Mouse (Mus musculus): ENCODE data around the gene Gramd1b.
A peak's percentile ranks its signal among the peaks of the same experiment; 100 is the strongest.

The Gramd1b gene

GRCm38 (mm10) chr9:40337131-40337820 lies 193.9 kb downstream of the Gramd1b start:
- DNase-seq (ENCODE audit: low spot score in 2 of 2), result peak in 1 of 2 experiments; percentile 23

GRCm38 (mm10) chr9:40336701-40337100 lies 194.5 kb downstream of the Gramd1b start:
- DNase-seq (ENCODE audit: low spot score in 2 of 2), result peak in 1 of 2 experiments; percentile 68

GRCm38 (mm10) chr9:40334617-40335016 lies 196.6 kb downstream of the Gramd1b start:
- no peak for DNase-seq (ENCODE audit: low spot score in 2 of 2)

- DNase-seq (ENCODE audit: low spot score in 2 of 2), result peak; percentile 82 to 87
Measured at GRCm38 (mm10) chr9:40333649-40334396, 197.4 kb downstream of the Gramd1b start.

GRCm38 (mm10) chr9:40332731-40333648 lies 198.2 kb downstream of the Gramd1b start:
- DNase-seq (ENCODE audit: low spot score in 2 of 2), result peak in 1 of 2 experiments; percentile 10

- peak in 1 of 2 experiments; percentile 77 for DNase-seq (ENCODE audit: low spot score in 2 of 2)
Measured at GRCm38 (mm10) chr9:40332326-40332725, 198.9 kb downstream of the Gramd1b start.

- DNase-seq (ENCODE audit: low spot score in 2 of 2), result no peak
Measured at GRCm38 (mm10) chr9:40331411-40332286, 199.5 kb downstream of the Gramd1b start.

GRCm38 (mm10) chr9:40330609-40331382 lies 200.4 kb downstream of the Gramd1b start:
- peak; percentile 84 to 93 for DNase-seq (ENCODE audit: low spot score in 2 of 2)

- DNase-seq (ENCODE audit: low spot score in 2 of 2), result no peak
Measured at GRCm38 (mm10) chr9:40326260-40326915, 204.8 kb downstream of the Gramd1b start.

GRCm38 (mm10) chr9:40324826-40325225 lies 206.4 kb downstream of the Gramd1b start:
- DNase-seq (ENCODE audit: low spot score in 2 of 2), result no peak

- DNase-seq (ENCODE audit: low spot score in 2 of 2), result no peak
Measured at GRCm38 (mm10) chr9:40324232-40324792, 206.9 kb downstream of the Gramd1b start.

- no peak for DNase-seq (ENCODE audit: low spot score in 2 of 2)
Measured at GRCm38 (mm10) chr9:40323773-40324172, 207.4 kb downstream of the Gramd1b start.

GRCm38 (mm10) chr9:40323171-40323570 lies 208.0 kb downstream of the Gramd1b start:
- DNase-seq (ENCODE audit: low spot score in 2 of 2), result no peak

GRCm38 (mm10) chr9:40322372-40322771 lies 208.8 kb downstream of the Gramd1b start:
- DNase-seq (ENCODE audit: low spot score in 2 of 2), result no peak

- DNase-seq (ENCODE audit: low spot score in 2 of 2), result no peak
Measured at GRCm38 (mm10) chr9:40321668-40322003, 209.5 kb downstream of the Gramd1b start.

GRCm38 (mm10) chr9:40320879-40321667 lies 210.1 kb downstream of the Gramd1b start:
- DNase-seq (ENCODE audit: low spot score in 2 of 2), result peak in 1 of 2 experiments; percentile 42

GRCm38 (mm10) chr9:40320405-40320804 lies 210.8 kb downstream of the Gramd1b start:
- no peak for DNase-seq (ENCODE audit: low spot score in 2 of 2)

- DNase-seq (ENCODE audit: low spot score in 2 of 2), result no peak
Measured at GRCm38 (mm10) chr9:40318771-40319170, 212.4 kb downstream of the Gramd1b start.

GRCm38 (mm10) chr9:40317735-40318134 lies 213.4 kb downstream of the Gramd1b start:
- DNase-seq (ENCODE audit: low spot score in 2 of 2), result no peak
